Mouse (Mus musculus) kidney, adult 9 months (tissue): ENCODE measurements around the gene Mgat3.

Experiments used
- DNase-seq: peaks from one replicate; pipeline ENCODE4 v3.0.0; 2022

The Mgat3 gene

GRCm38 (mm10) chr15:80182072-80182700 is 8.7 kb downstream of the Mgat3 start:
- no peak for DNase-seq

GRCm38 (mm10) chr15:80188927-80189326 is 15.4 kb downstream of the Mgat3 start:
- DNase-seq: peak; percentile 94

GRCm38 (mm10) chr15:80190075-80190474 is 16.6 kb downstream of the Mgat3 start:
- DNase-seq: peak; percentile 88

GRCm38 (mm10) chr15:80191585-80192245 is 18.2 kb downstream of the Mgat3 start:
- DNase-seq: peak; percentile 89

GRCm38 (mm10) chr15:80192246-80192585 is 18.7 kb downstream of the Mgat3 start:
- DNase-seq: no peak

GRCm38 (mm10) chr15:80192847-80193246 is 19.3 kb downstream of the Mgat3 start:
- peak; percentile 51 for DNase-seq

- DNase-seq: no peak
These were observed 26.0 kb downstream of the Mgat3 start for GRCm38 (mm10) chr15:80199556-80199955.

- peak; percentile 69 for DNase-seq
These were observed 28.7 kb downstream of the Mgat3 start for GRCm38 (mm10) chr15:80202111-80202775.

GRCm38 (mm10) chr15:80203406-80203805 is 29.9 kb downstream of the Mgat3 start:
- no peak for DNase-seq

GRCm38 (mm10) chr15:80206057-80206565 is 32.6 kb downstream of the Mgat3 start:
- DNase-seq: no peak

- DNase-seq: peak; percentile 84
These were observed 34.9 kb downstream of the Mgat3 start for GRCm38 (mm10) chr15:80208446-80208845.

GRCm38 (mm10) chr15:80213688-80214087 is 40.2 kb downstream of the Mgat3 start:
- no peak for DNase-seq

- no peak for DNase-seq
These were observed 42.4 kb downstream of the Mgat3 start for GRCm38 (mm10) chr15:80215716-80216479.

GRCm38 (mm10) chr15:80216480-80216820 is 42.9 kb downstream of the Mgat3 start:
- DNase-seq: no peak

GRCm38 (mm10) chr15:80217476-80217875 is 44.0 kb downstream of the Mgat3 start:
- DNase-seq: no peak

- no peak for DNase-seq
These were observed 45.7 kb downstream of the Mgat3 start for GRCm38 (mm10) chr15:80219211-80219610.

GRCm38 (mm10) chr15:80219705-80220657 is 46.5 kb downstream of the Mgat3 start:
- DNase-seq: no peak

- no peak for DNase-seq
These were observed 47.5 kb downstream of the Mgat3 start for GRCm38 (mm10) chr15:80221031-80221430.

- DNase-seq: no peak
These were observed 50.2 kb downstream of the Mgat3 start for GRCm38 (mm10) chr15:80223751-80224150.

GRCm38 (mm10) chr15:80225208-80225607 is 51.7 kb downstream of the Mgat3 start:
- DNase-seq: peak; percentile 80

- DNase-seq: peak; percentile 81
These were observed 52.3 kb downstream of the Mgat3 start for GRCm38 (mm10) chr15:80225796-80226195.
